Mouse (Mus musculus): ENCODE measurements around the gene Icmt.

Gene Icmt

GRCm38 (mm10) chr4:152338419-152339292 is 41.6 kb downstream of the Icmt start, which contains the start of gene Chd5:
Gene Chd5 (plus strand): TSS chr4:152338651.
- DNase-seq (ENCODE audit: low read depth, low spot score), result peak; percentile 62

DNA sequence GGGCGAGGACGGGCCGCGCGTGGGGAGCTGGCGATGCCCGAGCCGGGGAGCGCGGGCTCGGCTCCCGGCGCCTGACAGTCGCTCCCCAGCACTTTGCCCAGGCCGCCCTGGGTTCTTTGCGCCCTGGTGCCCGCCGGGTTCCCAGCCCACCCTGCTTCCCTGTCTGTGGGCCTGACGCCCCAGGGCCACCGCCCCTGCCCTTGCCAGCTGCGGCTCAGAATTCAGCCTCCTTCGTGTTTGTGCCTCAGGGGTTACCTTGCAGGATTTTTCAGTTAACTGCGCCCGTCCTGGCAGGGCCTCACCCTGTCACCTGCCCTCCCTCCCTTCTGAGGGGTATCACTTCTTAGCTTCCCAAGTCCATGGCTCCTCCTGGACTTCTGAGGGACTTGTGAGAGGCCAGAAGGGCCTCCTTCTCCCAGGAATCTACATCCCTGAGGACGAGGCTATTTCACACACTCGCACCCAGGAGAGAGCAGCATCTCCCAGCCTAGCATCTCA is 42.3 kb downstream of the Icmt start:
- no peak for DNase-seq (ENCODE audit: low read depth, low spot score)

GRCm38 (mm10) chr4:152340584-152341284 is 43.7 kb downstream of the Icmt start:
- peak; percentile 93 for DNase-seq (ENCODE audit: low read depth, low spot score)

GRCm38 (mm10) chr4:152343296-152343695 is 46.3 kb downstream of the Icmt start:
- DNase-seq (ENCODE audit: low read depth, low spot score), result peak; percentile 74

DNA sequence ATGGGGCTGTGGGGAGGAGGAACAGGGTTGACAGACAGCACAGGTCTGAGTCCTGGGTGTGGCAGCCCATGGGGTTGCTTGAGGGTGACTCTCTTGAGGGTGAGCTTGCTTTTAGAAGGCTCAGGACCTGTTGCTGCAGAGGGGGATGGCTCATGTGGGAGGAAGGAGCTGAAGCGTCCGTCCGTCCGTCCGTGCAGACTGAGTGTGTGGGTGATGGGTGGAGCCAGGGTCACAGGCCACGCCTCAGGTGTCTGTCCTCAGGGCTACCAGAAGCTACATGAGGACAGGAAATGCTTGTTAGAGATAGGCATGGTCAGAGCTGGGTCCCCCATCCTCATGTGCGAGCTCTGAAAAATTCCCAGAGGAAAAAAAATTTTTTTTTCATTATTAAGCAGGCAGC is 47.6 kb downstream of the Icmt start:
- DNase-seq (ENCODE audit: low read depth, low spot score), result no peak

DNA sequence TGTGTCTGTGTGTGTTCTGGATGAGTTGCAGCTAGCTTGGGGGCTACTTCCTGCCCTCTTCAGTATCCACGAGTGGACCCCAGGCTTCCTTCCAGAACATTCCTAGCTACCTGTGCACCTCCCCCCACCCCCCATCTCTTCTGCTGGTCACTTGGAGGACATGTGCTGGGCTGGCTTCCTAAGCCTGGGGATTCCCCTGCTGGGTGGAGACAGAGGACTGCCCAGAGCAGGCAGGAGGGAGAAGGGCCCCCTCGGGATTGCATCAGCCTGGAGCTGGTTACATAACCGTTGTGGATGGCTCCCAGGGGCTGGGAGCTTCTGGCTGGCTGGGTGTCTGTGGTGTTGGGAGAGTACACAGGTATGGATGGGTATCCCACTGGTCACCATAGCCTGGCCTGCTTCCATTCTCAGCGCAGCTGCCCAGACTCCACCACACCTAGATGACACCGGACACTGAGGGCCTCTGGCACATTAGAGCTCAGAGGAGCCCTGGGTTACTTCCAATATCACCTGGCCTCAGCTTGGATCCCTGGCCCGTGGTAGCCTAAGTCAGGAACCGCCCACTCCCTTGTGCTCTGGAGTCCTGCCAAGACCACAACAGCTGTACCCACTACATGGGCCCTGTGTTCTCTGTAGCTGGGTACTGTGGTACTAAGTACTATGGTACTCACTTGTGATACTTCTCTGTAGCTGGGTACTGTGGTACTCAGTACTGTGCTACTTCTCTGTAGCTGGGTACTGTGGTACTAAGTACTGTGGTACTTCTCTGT is 48.3 kb downstream of the Icmt start:
- DNase-seq (ENCODE audit: low read depth, low spot score), result no peak

GRCm38 (mm10) chr4:152349837-152350381 is 52.9 kb downstream of the Icmt start:
- DNase-seq (ENCODE audit: low read depth, low spot score), result no peak

DNA sequence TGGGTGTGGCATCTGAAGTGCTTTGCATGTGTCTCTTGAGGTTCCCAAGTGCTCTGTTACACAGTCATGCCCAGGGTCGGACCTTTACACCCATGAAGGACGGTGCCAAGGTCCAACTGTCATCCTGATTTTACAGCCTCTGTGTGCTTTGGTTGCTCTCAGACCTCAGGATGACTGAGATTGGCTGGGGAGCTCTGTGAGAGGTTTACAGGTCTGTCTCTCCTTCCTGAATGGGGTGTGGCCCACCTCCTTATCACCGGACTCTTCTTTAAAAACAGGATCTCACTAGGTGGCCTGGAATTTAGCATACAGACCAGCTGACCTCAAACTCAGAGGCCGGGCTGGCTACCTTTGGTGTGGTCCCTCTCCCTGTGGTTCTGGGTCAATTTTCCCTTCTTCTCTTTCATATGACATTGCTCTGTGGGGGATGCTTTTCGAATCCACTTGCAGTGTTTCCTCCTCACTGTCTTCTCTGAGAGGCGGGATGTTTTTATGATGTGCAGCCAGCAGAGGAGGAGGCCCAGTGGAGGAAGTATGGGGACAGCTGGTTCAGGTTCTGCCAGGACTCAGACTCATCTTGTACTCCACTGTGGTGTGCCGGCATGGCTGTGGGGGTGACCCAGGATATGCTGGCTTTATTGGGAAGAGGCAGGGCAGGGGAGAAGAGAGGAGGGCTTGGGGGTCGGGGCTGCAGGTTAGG is 53.8 kb downstream of the Icmt start:
- DNase-seq (ENCODE audit: low read depth, low spot score), result no peak

GRCm38 (mm10) chr4:152351422-152352305 is 54.6 kb downstream of the Icmt start:
- peak; percentile 63 for DNase-seq (ENCODE audit: low read depth, low spot score)

- no peak for DNase-seq (ENCODE audit: low read depth, low spot score)
Measured at GRCm38 (mm10) chr4:152353886-152354637, 57.0 kb downstream of the Icmt start.

GRCm38 (mm10) chr4:152355672-152356071 is 58.6 kb downstream of the Icmt start:
- peak; percentile 67 for DNase-seq (ENCODE audit: low read depth, low spot score)

Data from ZHBTc4 (cell line).